11 mouse cellular contexts compared by ENCODE assay signal in genomic region chr1:159671181-159671580, GRCm38 (mm10).
A peak's percentile ranks its signal among the peaks of the same experiment; 100 is the strongest.
DNase-seq lines count a peak whose midpoint lies in the region; ATAC-seq and TF ChIP-seq lines count a peak whose summit lies in the region.
"Had no signal": no experiment of that assay in that cellular context is flagged by ENCODE, and none has a peak within 500 bp of the region (broad histone marks: within the 10 kb centered on the region; RNA-seq: fewer than 3 reads in every experiment).

No protein-coding gene starts in this region.

- DNase-seq in cerebellum, adult 2 months, result no peak
- DNase-seq in cerebellum, adult 9-10 months, result no peak
- DNase-seq in kidney, adult 8-10 months, result no peak
- no peak for DNase-seq in midbrain, embryonic 11.5 days (ENCODE audit: low spot score, missing footprints)
- DNase-seq in thymus, postnatal 10 days (ENCODE audit: low spot score in 2 of 2), result no peak
- no peak for DNase-seq in layer of hippocampus, adult 8-10 months (ENCODE audit: low spot score in 2 of 2)
- DNase-seq: kidney, adult 18-20 months had no signal

- TF ChIP-seq CTCF in cerebellum, adult 2 months (IDR thresholded peaks at IDR 0.05; ENCODE audit: borderline replicate concordance, insufficient read depth, low read depth, low read length), result no peak

- peaks cover 8% of the 10 kb centered on the region; the same call in 1 of the 2 replicates for H3K4me1 ChIP-seq in cerebellum, adult 2 months (ENCODE audit: control insufficient read depth, insufficient read depth, low read length)
- no peaks in the 10 kb centered on the region for H3K4me1 ChIP-seq in kidney, embryonic 14.5 days (ENCODE audit: control insufficient read depth, insufficient read depth, low read length)
- H3K4me1 ChIP-seq in forebrain, embryonic 16.5 days (replicated peaks; ENCODE audit: control insufficient read depth, insufficient read depth, low read length), result peaks cover 10% of the 10 kb centered on the region
- H3K4me1 ChIP-seq in midbrain, embryonic 11.5 days (ENCODE audit: control insufficient read depth, insufficient read depth, low read length), result no peaks in the 10 kb centered on the region
- H3K4me1 ChIP-seq: megakaryocyte, embryonic 14.5 days had no signal

- no peaks in the 10 kb centered on the region for H3K27me3 ChIP-seq in cerebellum, adult 2 months (ENCODE audit: control insufficient read depth, insufficient read depth, low read length)
- H3K27me3 ChIP-seq in kidney, embryonic 14.5 days (ENCODE audit: control insufficient read depth, insufficient read depth, low read length), result no peaks in the 10 kb centered on the region
- no peaks in the 10 kb centered on the region for H3K27me3 ChIP-seq in forebrain, embryonic 16.5 days (replicated peaks; ENCODE audit: control insufficient read depth, insufficient read depth, low read length)
- no peaks in the 10 kb centered on the region for H3K27me3 ChIP-seq in midbrain, embryonic 11.5 days (ENCODE audit: control insufficient read depth, insufficient read depth, low read length)

- 0 out of 2 replicates have a peak, but pooled peaks have one; percentile 3 for ATAC-seq in kidney, embryonic 14.5 days (ENCODE audit: low FRiP score, low TSS enrichment)
- ATAC-seq in forebrain, embryonic 16.5 days, result 0 out of 2 replicates have a peak, but pooled peaks have one; percentile 5
- peak; percentile 23 for ATAC-seq in midbrain, embryonic 11.5 days (ENCODE audit: low FRiP score)

- no peak overlapping the region; the same call in 1 of the 2 replicates for H3K4me2 ChIP-seq in kidney, embryonic 14.5 days (replicated peaks; ENCODE audit: low read depth, low read length)
- peak overlapping the region; percentile 14 for H3K4me2 ChIP-seq in forebrain, embryonic 16.5 days (ENCODE audit: low read length)
- peak overlapping the region; percentile 29 for H3K4me2 ChIP-seq in midbrain, embryonic 11.5 days

- no peaks in the 10 kb centered on the region for H3K9me3 ChIP-seq in kidney, embryonic 14.5 days (ENCODE audit: control insufficient read depth, low read length)
- H3K9me3 ChIP-seq in forebrain, embryonic 16.5 days (ENCODE audit: control insufficient read depth, low read length), result no peaks in the 10 kb centered on the region
- H3K9me3 ChIP-seq in midbrain, embryonic 11.5 days (ENCODE audit: control insufficient read depth, low read length), result no peaks in the 10 kb centered on the region
- H3K9me3 ChIP-seq: megakaryocyte, embryonic 14.5 days had no signal

- no peaks in the 10 kb centered on the region for H3K36me3 ChIP-seq in kidney, embryonic 14.5 days (ENCODE audit: control insufficient read depth, insufficient read depth, low read length)
- H3K36me3 ChIP-seq in forebrain, embryonic 16.5 days (ENCODE audit: control insufficient read depth, insufficient read depth), result no peaks in the 10 kb centered on the region
- H3K36me3 ChIP-seq in midbrain, embryonic 11.5 days (ENCODE audit: control insufficient read depth, insufficient read depth, low read length), result no peaks in the 10 kb centered on the region

- 56% methylated on average over 8 of the region's 8 CpGs for WGBS in cerebellum, adult 2 months
- 84% methylated on average over 8 of the region's 8 CpGs for WGBS in kidney, embryonic 14.5 days
- 77% methylated on average over 8 of the region's 8 CpGs for WGBS in forebrain, embryonic 16.5 days
- WGBS in midbrain, embryonic 11.5 days, result 80% methylated on average over 8 of the region's 8 CpGs

- H3K4me3 ChIP-seq in cerebellum, adult 2 months (replicated peaks; ENCODE audit: insufficient read depth, low read depth, low read length), result peak overlapping the region; percentile 36
- no peak overlapping the region for H3K4me3 ChIP-seq in kidney, embryonic 14.5 days (ENCODE audit: low read length)
- 0 out of 2 replicates have a peak overlapping the region, but pooled peaks have one; percentile 1 for H3K4me3 ChIP-seq in forebrain, embryonic 16.5 days (replicated peaks; ENCODE audit: low read length)
- H3K4me3 ChIP-seq in midbrain, embryonic 11.5 days (ENCODE audit: low read depth, low read length), result no peak overlapping the region
- H3K4me3 ChIP-seq: megakaryocyte, embryonic 14.5 days had no signal

- no peak overlapping the region for H3K9ac ChIP-seq in kidney, embryonic 14.5 days (ENCODE audit: low read depth, low read length)
- no peak overlapping the region for H3K9ac ChIP-seq in forebrain, embryonic 16.5 days (replicated peaks; ENCODE audit: low read depth, low read length)
- 0 out of 2 replicates have a peak overlapping the region, but pooled peaks have one; percentile 22 for H3K9ac ChIP-seq in midbrain, embryonic 11.5 days (ENCODE audit: low read length)
- H3K9ac ChIP-seq: liver, embryonic 14.5 days had no signal

- TF ChIP-seq POLR2A in cerebellum, adult 2 months (IDR thresholded peaks at IDR 0.05; ENCODE audit: borderline replicate concordance, insufficient read depth, low read length), result no peak

- no peak overlapping the region for H3K27ac ChIP-seq in cerebellum, adult 2 months (ENCODE audit: insufficient read depth, low read length)
- H3K27ac ChIP-seq in kidney, embryonic 14.5 days (ENCODE audit: low read depth, low read length), result no peak overlapping the region
- no peak overlapping the region for H3K27ac ChIP-seq in forebrain, embryonic 16.5 days (ENCODE audit: low read length)
- no peak overlapping the region for H3K27ac ChIP-seq in midbrain, embryonic 11.5 days (ENCODE audit: low read depth, low read length)
- H3K27ac ChIP-seq: liver, embryonic 14.5 days had no signal

Comparison
In these comparisons a context has a peak if more than half of its experiments do, and no peak if none do; other contexts are left out.
1. H3K4me3 ChIP-seq: peak in cerebellum, adult 2 months (single experiment) and forebrain, embryonic 16.5 days (single experiment); none in kidney, embryonic 14.5 days (single experiment) and midbrain, embryonic 11.5 days (single experiment).
2. Peak in every context shown above with its lines, with median percentiles within 50 percentile points of each other: ATAC-seq.